8 mouse cellular contexts compared by ENCODE assay signal in the genomic region with DNA sequence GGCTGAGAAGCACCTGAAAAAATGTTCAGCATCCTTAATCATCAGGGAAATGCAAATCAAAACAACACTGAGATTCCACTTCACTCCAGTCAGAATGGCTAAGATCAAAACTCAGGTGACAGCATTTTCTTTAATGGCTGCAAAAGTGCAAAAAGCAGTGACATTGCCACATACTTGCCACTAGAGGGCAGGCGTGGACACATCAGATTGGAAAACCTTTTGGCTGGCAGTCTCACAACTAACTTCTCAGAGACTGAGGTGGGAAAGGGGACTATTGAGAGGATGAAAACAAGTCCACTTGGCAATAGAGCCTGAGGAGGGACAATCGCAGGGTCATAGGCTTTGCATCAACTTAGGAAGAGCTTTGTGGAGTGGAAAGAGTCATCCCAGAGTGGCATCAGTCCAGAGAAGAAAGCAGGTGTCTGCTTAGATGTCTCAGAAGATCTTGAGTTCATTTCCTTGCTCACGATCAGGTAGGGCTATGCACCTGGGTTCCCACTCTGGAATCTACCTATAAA. TPM values are rescaled to one million over a fixed set of nuclear protein-coding genes. Genes with fewer than 3 reads are reported as not detected.
DNase-seq lines count a peak whose midpoint lies in the region; ATAC-seq and TF ChIP-seq lines count a peak whose summit lies in the region.

No protein-coding gene starts in this region.

- peak; percentile 33 for DNase-seq in kidney, adult 18-20 months
- DNase-seq in kidney, adult 11 months = no peak
- DNase-seq in CD4-positive, CD25-positive, alpha-beta regulatory T cell, adult 2 months (ENCODE audit: low read depth, low spot score) = peak; percentile 75
- DNase-seq in ZHBTc4 (ENCODE audit: low read depth, low spot score) = peak; percentile 78
- DNase-seq in embryo, embryonic 9.5 days (ENCODE audit: extremely low spot score) = peak; percentile 22
- DNase-seq in liver, embryonic 14.5 days (ENCODE audit: low read depth in 3 of 3, low spot score in 3 of 3) = peak in 2 of 3 experiments; percentile 10 to 14
- DNase-seq in gastrocnemius, postnatal 36 days = no peak

- H3K36me3 ChIP-seq in liver, embryonic 14.5 days (replicated peaks; ENCODE audit: control insufficient read depth, insufficient read depth, low read depth) = no peaks in the 10 kb centered on the region
- H3K36me3 ChIP-seq in small intestine, adult 2 months (ENCODE audit: control insufficient read depth, insufficient read depth, low read length) = no peaks in the 10 kb centered on the region

- no peak for TF ChIP-seq EP300 in liver, embryonic 14.5 days (IDR thresholded peaks at IDR 0.05; ENCODE audit: low read depth)

- 26% methylated on average over 3 of the region's 3 CpGs for WGBS in liver, embryonic 14.5 days (ENCODE audit: insufficient replicate concordance)
- 22% methylated on average over 3 of the region's 3 CpGs for WGBS in small intestine, adult 2 months

- peak; percentile 81 for TF ChIP-seq CTCF in liver, embryonic 14.5 days (IDR thresholded peaks at IDR 0.05; ENCODE audit: low read depth)
- peak; percentile 35; the same call in 1 of the 2 replicates for TF ChIP-seq CTCF in small intestine, adult 2 months (IDR thresholded peaks at IDR 0.05; ENCODE audit: extremely low read depth, insufficient read length, insufficient replicate concordance, low read depth, low read length)

- no peak for ATAC-seq in liver, embryonic 14.5 days (ENCODE audit: insufficient read depth)

- H3K9ac ChIP-seq in liver, embryonic 14.5 days (replicated peaks) = no peak overlapping the region

- no peak for TF ChIP-seq POLR2A in small intestine, adult 2 months (IDR thresholded peaks at IDR 0.05; ENCODE audit: low read depth, low read length)

- no peak overlapping the region for H3K4me3 ChIP-seq in liver, embryonic 14.5 days (ENCODE audit: insufficient read depth in 1 of 2, low read depth in 2 of 2, low read length in 2 of 2)
- no peak overlapping the region for H3K4me3 ChIP-seq in small intestine, adult 2 months (ENCODE audit: low read depth, low read length)

- H3K4me1 ChIP-seq in liver, embryonic 14.5 days (replicated peaks; ENCODE audit: control insufficient read depth in 2 of 2, insufficient read depth in 2 of 2, low read length in 1 of 2) = no peaks in the 10 kb centered on the region
- no peaks in the 10 kb centered on the region; the same call in 1 of the 2 replicates for H3K4me1 ChIP-seq in small intestine, adult 2 months (ENCODE audit: control insufficient read depth, insufficient read depth, insufficient read length, low read length)

- H3K4me2 ChIP-seq in liver, embryonic 14.5 days (ENCODE audit: low read depth) = no peak overlapping the region

- intact Hi-C loops in gastrocnemius, postnatal 36 days (cut with DNase I) = no loop called here

- H3K9me3 ChIP-seq in liver, embryonic 14.5 days (ENCODE audit: control insufficient read depth, low read length) = no peaks in the 10 kb centered on the region

- H3K27ac ChIP-seq in liver, embryonic 14.5 days = no peak overlapping the region
- H3K27ac ChIP-seq in small intestine, adult 2 months (ENCODE audit: insufficient read depth, low read depth, low read length) = no peak overlapping the region

- H3K27me3 ChIP-seq in liver, embryonic 14.5 days (ENCODE audit: control insufficient read depth, insufficient read depth, low read length) = no peaks in the 10 kb centered on the region
- H3K27me3 ChIP-seq in small intestine, adult 2 months (ENCODE audit: control insufficient read depth, insufficient read depth, low read length) = no peaks in the 10 kb centered on the region

RNA-seq across cellular contexts. Expression of a gene that starts 25.0 kb away (rescaled TPM):
- 0.10 and 0.11 TPM in 2 replicates for polyA plus RNA-seq in liver, embryonic 14.5 days (2012; rRNA removed)
- polyA plus RNA-seq in liver, embryonic 14.5 days (2014; fragmentation: Nextera tagmentation; extraction: Ambion mirVana) = 0.14 and 0.15 TPM in 2 replicates
- polyA plus RNA-seq in small intestine, adult 2 months (2012; rRNA removed) = 0.75 TPM in 2 replicates
- under 1 TPM; 0.15 to 0.28 TPM for total RNA-seq in gastrocnemius, postnatal 36 days (2021)

Comparison
In these comparisons a context has a peak if more than half of its experiments do, and no peak if none do; other contexts are left out.
1. DNase-seq: peak in kidney, adult 18-20 months (single experiment), CD4-positive, CD25-positive, alpha-beta regulatory T cell, adult 2 months (single experiment), ZHBTc4 (single experiment), embryo, embryonic 9.5 days (single experiment) and liver, embryonic 14.5 days (2 of 3); none in kidney, adult 11 months (single experiment) and gastrocnemius, postnatal 36 days (0 of 2).